Mouse (Mus musculus): ENCODE results near the gene Kcnh6.

Gene Kcnh6

DNA sequence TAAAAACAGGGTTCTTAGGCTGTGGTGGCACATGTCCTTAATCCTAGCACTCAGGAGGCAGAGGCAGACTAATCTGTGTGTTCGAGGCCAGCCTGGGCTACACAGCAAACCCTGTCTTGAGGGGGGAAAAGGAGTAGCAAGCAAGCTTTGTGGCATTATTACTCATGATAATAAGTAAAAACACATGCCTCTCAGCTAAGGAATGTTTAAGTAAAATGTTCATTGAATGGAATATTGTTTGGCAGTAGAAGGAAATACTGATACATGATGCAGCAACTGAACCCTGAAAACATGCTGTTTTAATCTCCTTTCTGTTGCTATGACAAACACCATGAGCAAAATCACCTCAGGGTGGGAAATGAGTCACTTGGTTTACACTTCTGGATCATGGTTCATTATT lies 53.4 kb downstream of the Kcnh6 start:
- no peak for DNase-seq (ENCODE audit: low read depth, low spot score)

DNA sequence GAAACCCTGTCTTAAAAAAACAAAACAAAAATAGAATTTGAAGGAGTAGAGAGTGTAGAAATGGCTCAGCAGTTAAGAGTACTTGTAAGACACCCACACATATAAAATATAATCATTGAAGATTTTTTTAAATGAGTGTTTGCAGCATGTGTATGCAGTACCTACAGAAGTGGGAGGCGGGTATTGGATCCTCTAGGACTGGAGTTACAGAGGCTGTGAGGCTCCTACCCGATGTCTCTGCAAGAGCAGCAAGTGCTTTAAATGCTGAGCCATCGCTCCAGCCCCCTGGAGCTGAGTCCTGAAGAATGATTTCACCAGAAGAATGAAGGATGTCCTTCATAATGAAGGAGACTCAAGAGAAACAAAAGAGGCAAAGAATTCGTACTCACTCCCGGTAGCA lies 55.8 kb downstream of the Kcnh6 start:
- DNase-seq (ENCODE audit: low read depth, low spot score) = no peak

DNA sequence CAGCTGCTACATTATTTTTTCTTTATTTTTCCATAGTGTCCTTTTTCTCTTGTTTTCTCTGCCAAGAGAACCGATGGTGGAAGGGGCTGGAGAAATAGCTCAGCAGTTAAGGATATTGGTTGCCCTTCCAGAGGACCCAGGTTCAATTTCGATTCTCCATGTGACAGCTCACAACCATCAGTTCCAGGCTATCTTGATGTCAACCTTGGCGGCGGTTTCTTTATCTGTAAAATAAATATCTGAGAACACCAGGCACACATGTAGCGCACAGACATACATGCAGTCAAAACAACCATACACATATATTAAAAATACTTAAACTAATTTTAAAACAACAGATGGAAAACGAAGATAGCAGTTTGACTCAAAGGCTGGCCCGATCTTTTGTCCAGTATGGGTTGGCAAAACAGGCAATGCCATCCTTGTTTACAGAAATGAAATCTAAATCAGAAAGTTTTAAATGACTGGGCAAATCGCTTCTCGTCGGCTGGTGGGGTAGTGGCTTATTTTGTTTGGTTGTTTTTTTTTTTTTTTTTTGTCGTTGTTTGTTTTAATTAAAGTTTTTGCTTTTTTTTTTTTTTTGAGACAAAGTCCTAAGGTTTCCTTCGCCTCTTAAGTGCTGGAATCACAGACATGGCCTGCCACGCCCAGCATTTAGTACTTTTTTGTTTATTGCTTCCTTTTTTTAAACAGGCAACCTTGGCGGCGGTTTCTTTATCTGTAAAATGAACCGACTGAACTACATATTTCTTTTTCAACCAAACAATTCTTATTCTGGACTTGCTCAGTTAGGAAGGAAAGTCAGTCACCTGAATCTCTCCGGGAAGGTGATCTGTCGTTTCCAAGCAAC lies 57.4 kb downstream of the Kcnh6 start:
- no peak for DNase-seq (ENCODE audit: low read depth, low spot score)

DNA sequence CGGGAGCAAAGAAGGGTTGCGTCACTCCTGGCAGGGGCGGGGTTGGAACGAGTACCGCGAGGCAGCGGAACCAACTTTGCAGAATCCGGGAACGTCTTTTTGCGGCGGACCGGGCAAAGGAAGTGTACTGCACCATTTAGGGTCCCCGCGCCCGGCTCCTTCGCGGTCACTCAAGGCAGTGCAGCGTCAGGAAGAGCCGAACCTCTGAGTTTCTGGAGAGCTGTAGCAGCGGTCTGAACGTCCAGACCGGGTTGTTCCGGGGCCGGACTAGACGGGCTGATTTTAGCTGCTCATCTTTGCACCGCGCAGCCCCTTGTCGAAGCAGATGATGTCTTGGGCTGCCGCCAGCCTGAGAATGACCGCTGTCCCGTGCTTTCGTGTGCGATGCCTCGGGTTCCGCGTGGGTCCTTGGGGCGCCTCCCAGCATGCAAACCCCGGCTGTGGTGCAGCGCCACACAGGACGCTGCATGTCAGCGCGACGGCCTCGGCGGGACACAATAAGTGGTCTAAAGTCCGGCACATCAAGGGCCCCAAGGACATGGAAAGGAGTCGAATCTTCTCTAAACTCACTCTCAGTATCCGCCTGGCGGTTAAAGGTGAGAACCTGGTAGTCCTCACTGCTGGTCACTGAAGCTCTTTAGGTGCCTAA lies 58.1 kb downstream of the Kcnh6 start, which contains the start of gene Taco1:
TSS of gene Taco1 (plus strand) at position 139 of the 649 bp plus-strand sequence.
- DNase-seq (ENCODE audit: low read depth, low spot score) = peak; percentile 97

DNA sequence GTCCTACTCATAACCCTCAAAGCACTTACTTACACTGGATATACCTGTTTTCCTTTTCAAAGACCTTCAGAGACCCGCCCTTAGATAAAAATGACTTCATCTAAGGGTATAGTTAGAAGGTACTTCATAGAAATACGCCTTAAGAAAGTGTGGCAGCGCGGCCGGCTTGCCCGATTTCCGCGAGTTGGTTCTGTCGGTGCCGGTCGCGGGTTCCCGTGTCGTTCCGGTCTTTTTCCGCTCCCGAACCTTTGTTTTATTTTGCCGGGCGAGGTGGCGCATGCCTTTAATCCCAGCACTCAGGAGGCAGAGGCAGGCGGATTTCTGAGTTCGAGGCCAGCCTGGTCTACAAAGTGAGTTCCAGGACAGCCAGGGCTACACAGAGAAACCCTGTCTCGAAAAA lies 58.7 kb downstream of the Kcnh6 start:
- peak; percentile 65 for DNase-seq (ENCODE audit: low read depth, low spot score)

DNA sequence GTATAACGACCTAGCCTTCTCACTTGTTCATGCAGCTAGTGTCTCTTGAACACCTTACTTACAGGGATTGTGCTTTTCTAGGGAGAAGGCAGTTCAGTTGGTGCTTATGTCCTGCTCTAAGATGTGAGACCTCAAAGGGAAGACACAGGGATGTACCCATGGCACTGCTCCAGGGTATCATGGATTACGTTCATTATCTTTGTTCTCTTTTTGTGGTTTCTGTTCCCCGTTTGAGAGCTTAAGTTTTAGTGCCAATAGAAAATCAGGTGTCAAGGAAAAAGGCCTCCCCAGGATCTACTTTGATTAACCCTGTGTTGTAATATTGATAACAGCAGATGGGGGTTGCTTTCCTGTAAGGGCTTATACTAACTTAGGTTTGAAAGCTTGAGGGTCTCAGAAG lies 65.8 kb downstream of the Kcnh6 start:
- no peak for DNase-seq (ENCODE audit: low read depth, low spot score)

DNA sequence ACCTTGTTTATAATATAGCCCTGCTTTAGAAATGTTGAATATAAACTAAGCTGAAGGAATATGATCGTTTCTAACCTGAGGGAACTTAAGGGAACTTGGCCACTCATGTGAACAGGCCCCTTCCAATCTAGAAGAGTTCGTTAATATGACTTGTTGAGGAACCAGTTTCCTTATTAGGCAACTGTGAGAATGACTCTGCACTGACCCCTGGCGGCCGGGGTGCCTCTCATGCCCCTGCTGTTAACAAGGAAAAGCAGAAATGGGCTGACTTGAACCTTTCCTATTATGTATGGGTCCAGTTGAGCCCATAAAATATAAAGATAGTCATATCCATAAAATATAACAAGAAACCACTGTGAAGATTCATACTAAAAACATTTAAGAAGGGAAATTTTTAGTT lies 68.4 kb downstream of the Kcnh6 start:
- DNase-seq (ENCODE audit: low read depth, low spot score) = peak; percentile 73

All from R1 (cell line).